Mouse (Mus musculus) midbrain, embryonic 15.5 days (tissue): ENCODE data around the gene Gng8. TPM values are rescaled to one million over a fixed set of nuclear protein-coding genes. Genes with fewer than 3 reads are reported as not detected.

Experiments used
- ATAC-seq: fragments of 200-750 bp; cut with Nextera tagmentation; replicated peaks from 2 replicates; pipeline ENCODE4 v1.8.0; 2017; ENCODE audit warnings: moderate TSS enrichment
- H3K27ac ChIP-seq: fragments of 300-500 bp; sonication (generic); 2 replicates; pipeline ENCODE4 v1.5.1; 2015; ENCODE audit warnings: mild to moderate bottlenecking, inconsistent platforms
- H3K27me3 ChIP-seq: fragments of 300-500 bp; sonication (generic); replicated peaks from 2 replicates; pipeline ENCODE4 v1.6.1; 2015; ENCODE audit warnings: inconsistent platforms
- H3K36me3 ChIP-seq: fragments of 300-500 bp; sonication (generic); replicated peaks from 2 replicates; pipeline ENCODE4 v1.6.1; 2015; ENCODE audit warnings: inconsistent platforms
- H3K4me1 ChIP-seq: fragments of 300-500 bp; sonication (generic); 2 replicates; pipeline ENCODE4 v1.6.1; 2015; ENCODE audit warnings: inconsistent platforms
- H3K4me2 ChIP-seq: fragments of 300-500 bp; sonication (generic); 2 replicates; pipeline ENCODE4 v1.6.1; 2015; ENCODE audit warnings: inconsistent platforms, mild to moderate bottlenecking, moderate library complexity
- H3K4me3 ChIP-seq: fragments of 300-500 bp; sonication (generic); 2 replicates; pipeline ENCODE4 v1.5.1; 2015; ENCODE audit warnings: mild to moderate bottlenecking, inconsistent platforms
- H3K9ac ChIP-seq: fragments of 300-500 bp; sonication (generic); 2 replicates; pipeline ENCODE4 v1.6.1; 2015; ENCODE audit warnings: mild to moderate bottlenecking, inconsistent platforms
- H3K9me3 ChIP-seq: fragments of 300-500 bp; sonication (generic); 2 replicates; pipeline ENCODE4 v1.6.1; 2016; ENCODE audit warnings: inconsistent platforms
- WGBS: fragments of 180-500 bp; shearing (Covaris S2); methylation state at CpG from one replicate; pipeline ENCODE4 v1.1.7; 2015; ENCODE audit warnings: mixed read lengths; 5-methylcytosine and 5-hydroxymethylcytosine counted together
- polyA plus RNA-seq: library from polyadenylated mRNA; unstranded; fragments of >200 nt; fragmentation: Nextera tagmentation; extraction: Ambion mirVana; gene quantifications from 2 replicates; pipeline ENCODE4 v1.2.1, GENCODE M21; 2015

Gene Gng8
- polyA plus RNA-seq, 1 experiment from 2014 or later, result 9.7 TPM

DNA sequence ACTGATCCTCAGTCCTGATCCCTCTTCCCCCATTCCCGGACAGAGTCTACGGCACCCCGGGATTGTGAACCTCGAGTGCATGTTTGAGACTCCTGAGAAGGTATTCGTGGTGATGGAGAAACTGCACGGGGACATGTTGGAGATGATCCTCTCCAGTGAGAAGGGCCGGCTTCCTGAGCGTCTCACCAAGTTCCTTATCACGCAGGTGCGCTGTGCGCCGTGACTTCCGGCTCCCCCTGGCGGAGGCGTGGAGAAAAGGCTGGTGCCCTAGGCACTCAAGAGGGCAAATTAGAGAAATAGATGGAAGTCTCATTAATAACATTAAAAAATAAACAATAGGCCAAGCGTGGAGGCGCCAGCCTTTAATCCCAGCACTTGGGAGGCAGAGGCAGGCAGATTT is 33.2 kb upstream of the Gng8 start:
- ATAC-seq, result 0 out of 2 replicates have a peak, but pooled peaks have one; percentile 21
- Histone ChIP-seq H3K9me3 (no peaks in the 10 kb centered on the region), H3K9ac (no peak overlapping the region), H3K4me1 (no peaks in the 10 kb centered on the region), H3K4me3 (no peak overlapping the region), H3K27me3 (no peaks in the 10 kb centered on the region), H3K36me3 (peaks cover 18% of the 10 kb centered on the region), H3K4me2 (no peak overlapping the region), H3K27ac (no peak overlapping the region)
- 21% methylated on average over 17 of the region's 17 CpGs for WGBS

DNA sequence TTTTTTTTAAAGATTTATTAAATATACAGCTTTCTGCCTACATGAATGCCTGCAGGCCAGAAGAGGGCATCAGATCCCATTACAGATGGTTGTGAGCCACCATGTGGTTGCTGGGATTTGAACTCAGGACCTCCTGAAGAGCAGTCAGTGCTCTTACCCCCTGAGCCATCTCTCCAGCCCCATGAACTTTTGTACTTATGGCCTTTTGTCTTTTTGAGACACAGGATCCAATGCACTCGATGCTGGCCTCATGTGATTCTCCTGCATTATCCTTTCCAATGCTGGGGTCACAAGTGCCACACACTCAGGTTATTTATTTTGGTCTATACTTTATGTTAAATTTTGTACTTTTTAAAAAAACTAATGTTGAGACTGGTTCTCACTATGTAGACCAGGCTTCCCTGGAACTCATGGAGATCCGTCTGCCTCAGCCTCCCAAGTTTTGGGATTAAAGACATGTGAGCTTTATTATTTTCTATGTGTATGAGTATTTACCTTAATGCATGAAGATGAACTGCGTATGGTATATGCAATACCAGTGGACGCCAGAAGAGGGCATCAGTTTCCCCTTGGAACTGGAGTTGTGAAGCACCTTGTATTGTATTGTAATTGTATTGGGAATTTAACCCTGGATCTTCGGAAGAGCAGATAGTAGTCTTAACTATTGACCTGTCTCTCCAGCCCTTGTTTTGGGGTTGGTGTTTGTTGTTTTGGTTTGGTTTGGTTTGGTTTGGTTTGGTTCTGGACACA is 31.5 kb upstream of the Gng8 start:
- no peak overlapping the region for H3K27ac ChIP-seq
- ATAC-seq, result no peak
- no peak overlapping the region for H3K4me3 ChIP-seq
- H3K36me3 ChIP-seq, result peaks cover 13% of the 10 kb centered on the region
- H3K27me3 ChIP-seq, result no peaks in the 10 kb centered on the region
- 28% methylated on average over 5 of the region's 5 CpGs for WGBS
- H3K4me1 ChIP-seq, result no peaks in the 10 kb centered on the region
- H3K9me3 ChIP-seq, result no peaks in the 10 kb centered on the region
- H3K4me2 ChIP-seq, result no peak overlapping the region
- no peak overlapping the region for H3K9ac ChIP-seq

DNA sequence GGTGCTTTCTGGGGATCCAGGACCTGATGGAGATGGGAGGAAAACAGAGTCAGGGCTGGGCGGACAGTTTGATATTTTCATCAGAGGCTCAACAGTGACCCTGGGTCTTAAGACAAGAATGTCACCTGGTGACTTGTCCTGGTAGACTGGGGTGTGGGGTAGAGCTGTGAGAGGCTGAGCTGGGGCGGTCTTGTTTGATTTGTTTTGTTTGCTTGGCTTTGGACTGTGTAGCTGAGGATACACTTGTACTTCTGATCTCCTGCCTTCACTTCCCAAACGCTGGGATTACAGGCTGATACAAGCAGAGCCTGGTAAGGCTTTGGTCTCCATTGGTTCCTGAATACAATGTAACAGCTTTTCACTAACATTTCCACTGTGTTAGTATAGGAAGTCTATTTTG is 24.1 kb upstream of the Gng8 start:
- Histone ChIP-seq H3K4me1 (peaks cover 11% of the 10 kb centered on the region), H3K27ac (no peak overlapping the region), H3K9me3 (no peaks in the 10 kb centered on the region), H3K27me3 (no peaks in the 10 kb centered on the region), H3K4me3 (no peak overlapping the region), H3K9ac (no peak overlapping the region), H3K36me3 (no peaks in the 10 kb centered on the region), H3K4me2 (no peak overlapping the region)
- ATAC-seq, result no peak
- 92% methylated on average over 3 of the region's 3 CpGs for WGBS

GRCm38 (mm10) chr7:16869497-16869896 is 22.1 kb upstream of the Gng8 start:
- peak overlapping the region; percentile 55 for H3K4me2 ChIP-seq
- no peaks in the 10 kb centered on the region for H3K36me3 ChIP-seq
- whole genome bisulfite sequencing, result 16% methylated on average over 16 of the region's 16 CpGs
- H3K9ac ChIP-seq, result peak overlapping the region; percentile 46
- peaks cover 16% of the 10 kb centered on the region for H3K4me1 ChIP-seq
- H3K27me3 ChIP-seq, result no peaks in the 10 kb centered on the region
- ATAC-seq, result peak; percentile 98
- H3K27ac ChIP-seq, result peak overlapping the region; percentile 86
- H3K4me3 ChIP-seq, result peak overlapping the region; percentile 36
- no peaks in the 10 kb centered on the region for H3K9me3 ChIP-seq

DNA sequence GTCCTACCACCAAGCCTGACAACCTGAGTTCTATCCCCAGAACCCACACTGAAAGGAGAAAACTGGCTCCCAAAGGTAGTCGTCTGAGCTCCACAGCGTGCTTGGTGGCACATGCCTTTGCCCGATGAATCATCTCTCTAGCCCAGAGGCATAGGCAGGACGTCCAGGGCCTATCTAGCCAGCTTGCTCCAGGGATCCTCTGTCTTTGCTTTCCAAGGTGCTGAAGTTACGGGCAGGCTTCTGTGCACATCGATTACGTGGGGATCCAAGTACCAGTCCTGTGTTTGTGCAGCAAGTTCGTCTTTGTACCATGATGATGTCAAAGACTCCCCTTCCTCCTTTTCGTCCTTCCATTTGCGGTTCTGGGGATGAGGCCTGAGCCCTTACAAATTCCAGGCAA is 20.0 kb upstream of the Gng8 start:
- ATAC-seq, result no peak
- Histone ChIP-seq H3K9ac (no peak overlapping the region), H3K4me3 (no peak overlapping the region), H3K27ac (no peak overlapping the region), H3K36me3 (no peaks in the 10 kb centered on the region), H3K4me1 (peaks cover 28% of the 10 kb centered on the region), H3K27me3 (no peaks in the 10 kb centered on the region), H3K9me3 (no peaks in the 10 kb centered on the region), H3K4me2 (no peak overlapping the region)
- WGBS, result 85% methylated on average over 10 of the region's 10 CpGs

GRCm38 (mm10) chr7:16872478-16872877 is 19.1 kb upstream of the Gng8 start:
- Histone ChIP-seq H3K4me1 (peaks cover 35% of the 10 kb centered on the region), H3K9ac (no peak overlapping the region), H3K9me3 (no peaks in the 10 kb centered on the region), H3K4me3 (no peak overlapping the region), H3K36me3 (no peaks in the 10 kb centered on the region), H3K27ac (no peak overlapping the region), H3K27me3 (no peaks in the 10 kb centered on the region), H3K4me2 (no peak overlapping the region)
- no peak for ATAC-seq
- 92% methylated on average over 9 of the region's 9 CpGs for WGBS

DNA sequence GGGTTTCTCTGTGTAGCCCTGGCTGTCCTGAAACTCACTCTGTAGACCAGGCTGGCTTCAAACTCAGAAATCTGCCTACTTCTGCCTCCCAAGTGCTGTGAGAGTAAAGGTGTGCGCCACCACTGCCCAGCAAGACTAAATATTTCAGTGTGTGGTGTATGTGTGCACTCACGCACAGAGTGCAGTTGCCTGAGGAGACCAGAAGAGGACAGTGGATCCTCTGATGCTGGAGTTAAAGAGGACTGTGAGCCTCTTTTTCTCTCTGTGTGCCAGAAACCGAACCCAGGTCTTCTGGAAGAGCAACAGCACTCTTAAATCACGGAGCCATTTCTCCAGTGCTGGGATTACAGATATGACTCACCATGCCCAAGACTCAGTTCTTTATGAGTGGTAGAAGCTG is 18.2 kb upstream of the Gng8 start:
- Histone ChIP-seq H3K4me1 (peaks cover 35% of the 10 kb centered on the region), H3K27me3 (no peaks in the 10 kb centered on the region), H3K4me3 (no peak overlapping the region), H3K4me2 (no peak overlapping the region), H3K9me3 (no peaks in the 10 kb centered on the region), H3K36me3 (no peaks in the 10 kb centered on the region), H3K9ac (no peak overlapping the region), H3K27ac (no peak overlapping the region)
- 91% methylated on average over 4 of the region's 4 CpGs for WGBS
- no peak for ATAC-seq

DNA sequence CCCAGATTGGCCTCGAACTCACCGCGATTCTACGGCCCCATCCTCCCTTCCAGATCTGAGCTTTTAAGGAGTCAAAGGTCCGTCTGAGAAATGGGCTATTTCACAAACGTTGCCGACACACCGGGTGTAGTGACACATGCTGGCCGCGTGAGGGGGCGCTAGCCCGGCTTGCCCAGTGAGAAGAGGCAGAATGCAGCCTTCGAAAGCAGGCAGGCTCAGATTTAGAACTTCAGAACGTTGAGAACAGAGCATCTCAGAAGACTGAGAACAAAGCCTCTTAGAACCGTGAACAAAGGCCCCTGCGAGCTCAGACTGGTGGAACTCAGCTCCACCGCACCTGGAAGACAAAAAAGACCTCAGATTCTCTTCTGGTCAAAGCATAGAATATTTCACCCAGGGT is 17.4 kb upstream of the Gng8 start:
- no peak overlapping the region for H3K9ac ChIP-seq
- no peaks in the 10 kb centered on the region for H3K27me3 ChIP-seq
- H3K4me1 ChIP-seq, result peaks cover 34% of the 10 kb centered on the region
- peak overlapping the region; percentile 39 for H3K4me2 ChIP-seq
- H3K4me3 ChIP-seq, result peak overlapping the region; percentile 35
- no peaks in the 10 kb centered on the region for H3K9me3 ChIP-seq
- no peaks in the 10 kb centered on the region for H3K36me3 ChIP-seq
- no peak for ATAC-seq
- H3K27ac ChIP-seq, result peak overlapping the region; percentile 76
- 5% methylated on average over 17 of the region's 17 CpGs for WGBS

GRCm38 (mm10) chr7:16874756-16875309 is 16.8 kb upstream of the Gng8 start:
- peak; percentile 96 for ATAC-seq

DNA sequence AGATGAGACGGTGACA is 16.5 kb upstream of the Gng8 start, which contains the start of gene Dact3:
TSS of gene Dact3 (plus strand) at position 8 of the 16 bp plus-strand sequence.
- no peaks in the 10 kb centered on the region for H3K9me3 ChIP-seq
- H3K9ac ChIP-seq, result peak within 1 kb of the TSS; percentile 72
- peak within 1 kb of the TSS; percentile 68 for H3K4me3 ChIP-seq
- no peaks in the 10 kb centered on the region for H3K27me3 ChIP-seq
- peak within 1 kb of the TSS; percentile 83 for H3K27ac ChIP-seq
- WGBS, result 0% methylated on average over 1 of the region's 1 CpGs
- H3K4me1 ChIP-seq, result peaks cover 30% of the 10 kb centered on the region
- ATAC-seq, result no peak
- H3K4me2 ChIP-seq, result peak within 1 kb of the TSS; percentile 80
- H3K36me3 ChIP-seq, result no peaks in the 10 kb centered on the region

More at GRCm38 (mm10) chr7:16874756-16875309, 16.8 kb upstream of the Gng8 start:
- H3K27ac ChIP-seq, result peak overlapping the region; percentile 83
- H3K9ac ChIP-seq, result no peak overlapping the region; the same call in 1 of the 2 replicates
- H3K4me1 ChIP-seq, result peaks cover 31% of the 10 kb centered on the region
- no peaks in the 10 kb centered on the region for H3K36me3 ChIP-seq
- H3K4me3 ChIP-seq, result peak overlapping the region; percentile 68
- WGBS, result under 1% methylated on average over 33 of the region's 33 CpGs
- peak overlapping the region; percentile 80 for H3K4me2 ChIP-seq
- H3K27me3 ChIP-seq, result no peaks in the 10 kb centered on the region
- no peaks in the 10 kb centered on the region for H3K9me3 ChIP-seq

DNA sequence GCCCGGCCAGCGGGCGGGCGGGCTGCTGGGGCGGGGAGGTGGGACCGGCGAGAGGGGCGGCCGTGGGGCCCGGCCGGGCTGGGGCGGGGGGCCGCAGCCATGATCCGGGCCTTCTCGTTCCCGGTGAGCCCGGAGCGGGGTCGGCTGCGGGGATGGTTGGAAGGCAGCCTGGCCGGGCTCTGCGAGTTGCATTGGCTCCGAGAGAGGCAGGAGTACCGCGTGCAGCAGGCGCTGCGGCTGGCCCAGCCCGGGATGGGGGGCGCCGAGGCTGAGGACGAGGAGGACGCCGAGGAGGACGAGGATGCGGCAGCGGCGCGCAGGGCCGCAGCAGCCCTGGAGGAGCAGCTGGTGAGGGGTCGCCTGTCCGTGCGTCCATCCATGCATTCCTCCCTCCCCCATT is 16.3 kb upstream of the Gng8 start:
- peak overlapping the region; percentile 68 for H3K4me3 ChIP-seq
- ATAC-seq, result peak; percentile 70
- no peaks in the 10 kb centered on the region for H3K36me3 ChIP-seq
- H3K4me2 ChIP-seq, result peak overlapping the region; percentile 80
- peak overlapping the region; percentile 72 for H3K9ac ChIP-seq
- 0% methylated on average over 27 of the region's 42 CpGs for WGBS
- no peaks in the 10 kb centered on the region for H3K9me3 ChIP-seq
- peak overlapping the region; percentile 83 for H3K27ac ChIP-seq
- H3K4me1 ChIP-seq, result peaks cover 30% of the 10 kb centered on the region
- H3K27me3 ChIP-seq, result no peaks in the 10 kb centered on the region

GRCm38 (mm10) chr7:16876006-16876405 is 15.6 kb upstream of the Gng8 start:
- H3K9me3 ChIP-seq, result no peaks in the 10 kb centered on the region
- peak overlapping the region; percentile 83; the same call in 1 of the 2 replicates for H3K27ac ChIP-seq
- H3K36me3 ChIP-seq, result no peaks in the 10 kb centered on the region
- 9% methylated on average over 11 of the region's 11 CpGs for WGBS
- H3K4me2 ChIP-seq, result peak overlapping the region; percentile 80
- peaks cover 31% of the 10 kb centered on the region for H3K4me1 ChIP-seq
- H3K9ac ChIP-seq, result peak overlapping the region; percentile 72
- ATAC-seq, result no peak
- H3K27me3 ChIP-seq, result no peaks in the 10 kb centered on the region
- peak overlapping the region; percentile 68 for H3K4me3 ChIP-seq

- Histone ChIP-seq H3K27ac (no peak overlapping the region), H3K27me3 (no peaks in the 10 kb centered on the region)
- WGBS, result 4% methylated on average over 13 of the region's 13 CpGs
These were observed 15.0 kb upstream of the Gng8 start for GRCm38 (mm10) chr7:16876608-16877007.

More at GRCm38 (mm10) chr7:16876608-16877007, 15.0 kb upstream of the Gng8 start:
- Histone ChIP-seq H3K36me3 (no peaks in the 10 kb centered on the region), H3K4me1 (peaks cover 31% of the 10 kb centered on the region), H3K9ac (peak overlapping the region; percentile 72), H3K4me2 (peak overlapping the region; percentile 80), H3K9me3 (no peaks in the 10 kb centered on the region), H3K4me3 (peak overlapping the region; percentile 68)
- ATAC-seq, result no peak
